Mouse (Mus musculus) CD4-positive, CD25-positive, alpha-beta regulatory T cell, adult 2 months (primary cell): Measurements from ENCODE around the gene Cxcl14.

Source experiments
- DNase-seq: peaks from one replicate; pipeline ENCODE4 v3.0.0-alpha.2; 2012; ENCODE audit warnings: low read depth, low spot score

Cxcl14 gene

DNA sequence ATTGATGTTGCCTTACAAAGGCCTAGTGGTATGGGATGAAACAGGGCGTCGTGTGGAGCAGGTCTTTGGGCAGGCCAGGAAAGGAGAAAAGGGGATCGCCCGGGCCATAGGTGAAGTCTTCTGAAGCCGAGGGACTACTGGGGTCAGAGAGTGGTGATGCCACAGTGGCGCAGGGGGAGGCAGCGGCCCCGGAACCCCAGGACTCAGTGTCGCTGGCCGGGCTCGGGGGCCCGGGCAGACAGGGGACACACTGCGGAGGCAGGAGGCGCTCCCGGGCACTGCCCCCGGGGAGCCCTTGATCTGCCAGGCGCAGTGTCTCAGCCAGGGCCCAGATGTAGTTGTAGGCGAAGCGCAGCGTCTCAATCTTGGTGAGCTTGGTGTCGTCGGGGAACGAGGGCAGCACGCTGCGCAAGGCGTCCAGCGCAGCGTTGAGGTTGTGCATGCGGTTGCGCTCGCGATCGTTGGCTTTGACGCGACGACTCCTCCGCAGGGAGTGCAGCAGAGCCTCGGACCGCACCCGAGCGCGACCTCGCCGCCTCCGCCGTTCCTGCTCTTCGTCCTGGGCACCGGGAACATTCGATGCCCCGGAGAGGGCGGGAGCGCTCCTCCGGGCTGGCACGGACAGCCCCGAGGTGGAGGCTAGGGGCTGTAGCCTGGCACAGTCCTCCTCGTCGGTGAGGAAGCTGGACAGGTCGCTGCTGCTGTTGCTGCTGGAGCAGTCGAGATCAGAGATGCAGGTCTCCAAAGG is 45.0 kb downstream of the Cxcl14 start:
- DNase-seq = no peak

DNA sequence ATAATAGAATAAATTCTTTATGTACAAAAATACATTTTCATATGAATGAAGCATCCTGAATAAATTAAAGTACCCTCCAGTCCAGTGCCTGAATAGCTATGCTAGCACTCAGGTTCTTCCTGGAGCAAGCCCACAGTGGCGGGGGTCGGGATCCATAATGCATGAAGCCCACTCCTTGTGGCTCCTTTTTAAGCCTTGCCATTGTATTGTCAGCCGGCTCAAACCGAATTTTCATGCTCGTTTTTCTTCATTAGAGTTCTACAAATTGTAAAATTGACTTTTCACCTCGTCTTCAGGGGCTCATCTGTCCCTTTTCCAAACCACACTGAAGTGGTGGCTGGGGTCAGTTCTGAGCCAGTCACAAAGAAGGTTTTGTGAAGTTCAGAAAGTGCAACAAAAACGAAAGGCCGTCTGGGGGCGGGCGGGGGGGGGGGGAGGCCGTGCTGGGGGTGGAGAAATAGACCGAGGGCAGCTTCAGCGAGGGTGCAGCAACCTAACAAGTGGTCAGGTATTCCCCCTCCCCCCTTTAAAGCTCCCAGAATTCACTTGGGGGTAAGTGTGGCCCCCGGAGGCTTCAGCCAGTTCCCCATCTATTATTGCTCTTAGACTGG is 45.7 kb downstream of the Cxcl14 start:
- DNase-seq = no peak

GRCm38 (mm10) chr13:56249593-56250341 is 46.6 kb downstream of the Cxcl14 start:
- no peak for DNase-seq

DNA sequence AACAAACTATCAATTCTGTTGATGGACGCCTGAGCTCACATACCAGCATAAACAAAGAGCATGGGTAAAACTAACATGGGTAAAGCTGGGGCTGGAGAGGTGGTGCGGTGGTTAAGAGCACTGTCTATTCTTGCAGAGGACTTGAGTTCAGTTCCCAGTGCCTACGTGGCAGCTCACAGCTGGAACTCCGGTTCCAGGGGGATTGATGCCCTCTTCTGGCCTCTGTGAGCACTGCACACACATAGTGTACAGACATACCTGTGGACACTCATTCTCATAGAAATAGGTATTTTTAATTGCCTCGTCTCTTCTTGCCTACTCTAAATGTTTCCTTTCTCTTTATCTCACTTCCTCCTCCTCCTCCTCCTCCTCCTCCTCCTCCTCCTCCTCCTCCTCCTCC is 53.2 kb downstream of the Cxcl14 start:
- DNase-seq = no peak

DNA sequence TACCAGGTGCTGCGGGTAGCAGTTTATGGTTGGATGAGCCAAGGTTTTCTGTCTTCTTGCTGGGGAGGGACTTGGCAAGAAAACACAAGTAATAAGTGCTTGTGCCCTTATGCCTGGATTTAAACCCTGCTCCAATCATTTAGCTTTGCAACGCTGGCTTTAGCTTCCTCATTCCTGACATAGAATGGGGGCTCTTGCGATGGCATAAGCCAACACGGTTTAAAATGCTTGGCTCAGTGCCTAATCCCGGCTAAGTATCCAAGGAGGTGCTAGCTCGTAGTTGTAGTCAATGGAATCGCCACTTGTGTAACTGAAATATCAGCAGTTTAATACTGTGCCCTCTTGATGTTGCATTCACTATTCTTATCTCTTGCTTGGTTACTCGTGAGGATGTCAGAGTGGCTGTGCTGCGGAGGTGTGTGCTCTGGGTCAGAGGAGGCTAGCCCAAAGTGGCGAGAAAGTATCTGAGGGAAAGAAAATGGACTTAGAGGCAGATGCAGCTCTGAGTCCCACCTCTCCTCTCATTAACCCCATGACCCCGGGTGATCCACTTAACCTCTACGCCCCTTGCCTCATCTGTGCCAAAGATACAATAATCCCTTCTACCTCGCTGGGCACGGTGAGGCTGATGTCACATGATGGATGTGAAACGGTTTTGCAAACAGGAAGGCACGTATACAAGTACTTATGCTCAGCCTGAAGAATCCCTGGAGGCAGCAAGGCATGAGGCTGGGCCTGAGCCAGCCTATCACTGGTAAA is 56.2 kb downstream of the Cxcl14 start:
- no peak for DNase-seq
